Mouse (Mus musculus) intestine, embryonic 15.5 days (tissue): Measurements from ENCODE around the gene Rabggtb. TPM values are rescaled to one million over a fixed set of nuclear protein-coding genes. Genes with fewer than 3 reads are reported as not detected.

ENCODE experiments used
- ATAC-seq: fragments of 200-750 bp; cut with Nextera tagmentation; 2 replicates; pipeline ENCODE4 v1.8.0; 2017; ENCODE audit warnings: moderate TSS enrichment, moderate library complexity
- H3K27ac ChIP-seq: fragments of 300-500 bp; sonication (generic); 2 replicates; pipeline ENCODE4 v1.5.1; 2015; ENCODE audit warnings: mild to moderate bottlenecking, inconsistent platforms
- H3K27me3 ChIP-seq: fragments of 300-500 bp; sonication (generic); replicated peaks from 2 replicates; pipeline ENCODE4 v1.6.1; 2015; ENCODE audit warnings: inconsistent platforms
- H3K36me3 ChIP-seq: fragments of 300-500 bp; sonication (generic); 2 replicates; pipeline ENCODE4 v1.6.1; 2015; ENCODE audit warnings: inconsistent platforms
- H3K4me1 ChIP-seq: fragments of 300-500 bp; sonication (generic); replicated peaks from 2 replicates; pipeline ENCODE4 v1.6.1; 2015; ENCODE audit warnings: inconsistent platforms
- H3K4me2 ChIP-seq: fragments of 300-500 bp; sonication (generic); replicated peaks from 2 replicates; pipeline ENCODE4 v1.6.1; 2015; ENCODE audit warnings: mild to moderate bottlenecking, inconsistent platforms
- H3K4me3 ChIP-seq: fragments of 300-500 bp; sonication (generic); replicated peaks from 2 replicates; pipeline ENCODE4 v1.5.1; 2015; ENCODE audit warnings: inconsistent platforms
- H3K9ac ChIP-seq: fragments of 300-500 bp; sonication (generic); 2 replicates; pipeline ENCODE4 v1.6.1; 2015; ENCODE audit warnings: inconsistent platforms
- H3K9me3 ChIP-seq: fragments of 300-500 bp; sonication (generic); 2 replicates; pipeline ENCODE4 v1.6.1; 2016; ENCODE audit warnings: inconsistent platforms
- WGBS: fragments of 180-500 bp; shearing (Covaris S2); methylation state at CpG from one replicate; pipeline ENCODE4 v1.1.7; 2015; 5-methylcytosine and 5-hydroxymethylcytosine counted together
- polyA plus RNA-seq: library from polyadenylated mRNA; unstranded; fragments of >200 nt; fragmentation: Nextera tagmentation; extraction: Ambion mirVana; gene quantifications from 2 replicates; pipeline ENCODE4 v1.2.1, GENCODE M21; 2015

The Rabggtb gene
- 55.8 and 58.0 TPM in 2 replicates for polyA plus RNA-seq

DNA sequence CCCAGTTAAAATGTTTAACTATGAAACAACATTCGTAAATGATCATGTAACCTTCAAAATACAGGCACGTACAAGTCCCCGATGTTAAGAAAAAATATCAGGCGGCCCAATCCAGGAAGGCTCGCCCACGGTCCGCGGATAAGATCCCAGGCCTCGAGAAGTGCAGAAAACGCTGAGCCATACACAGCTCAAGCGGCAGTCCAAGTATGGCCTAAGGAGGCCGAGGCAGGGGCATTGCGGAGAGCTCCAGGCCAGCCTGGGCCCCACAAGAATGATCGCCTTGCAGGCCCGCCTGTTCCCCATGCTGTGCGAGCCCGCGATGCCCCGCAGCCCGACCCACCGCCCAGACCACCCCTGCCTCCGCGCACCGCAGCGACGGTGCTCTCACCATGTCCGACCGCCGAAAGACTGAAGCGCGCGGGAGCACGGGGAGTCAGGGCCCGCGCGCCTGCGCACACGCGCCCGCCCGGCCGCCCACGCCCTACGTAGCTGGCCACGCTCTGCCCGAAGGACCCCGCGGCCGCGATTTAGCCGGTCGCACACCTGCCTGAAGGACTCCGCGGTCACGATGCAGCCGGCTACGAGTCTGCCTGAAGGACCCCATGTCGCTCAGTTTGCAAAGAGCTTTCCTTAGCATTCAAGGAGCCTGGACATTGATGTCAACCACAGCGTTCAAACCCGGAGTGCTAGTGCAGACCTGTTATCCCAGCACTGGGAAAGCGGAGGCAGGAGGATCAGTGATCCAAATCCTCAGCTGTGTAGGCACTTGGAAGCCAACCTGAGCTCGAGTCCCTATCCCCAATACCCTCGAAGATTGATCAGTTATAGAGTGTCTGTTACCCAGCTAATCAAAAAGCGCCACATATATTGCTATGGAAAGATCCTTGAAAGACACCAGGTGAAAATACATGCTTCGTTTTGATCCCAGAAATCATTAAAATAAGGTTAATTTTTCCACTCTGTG is at the start of gene Rabggtb:
Gene Rabggtb, minus strand, starts transcription at position 464 of the 964 bp plus-strand sequence.
- no peaks in the 10 kb centered on the region for H3K9me3 ChIP-seq
- peaks cover 24% of the 10 kb centered on the region for H3K36me3 ChIP-seq
- H3K4me3 ChIP-seq: peak within 1 kb of the TSS; percentile 95
- ATAC-seq: peak; percentile 94
- WGBS: under 1% methylated on average over 65 of the region's 65 CpGs
- H3K4me1 ChIP-seq: peaks cover 35% of the 10 kb centered on the region
- H3K4me2 ChIP-seq: peak within 1 kb of the TSS; percentile 75
- H3K27me3 ChIP-seq: no peaks in the 10 kb centered on the region
- peak within 1 kb of the TSS; percentile 98 for H3K9ac ChIP-seq
- peak within 1 kb of the TSS; percentile 91 for H3K27ac ChIP-seq

GRCm38 (mm10) chr3:153961632-153962389 is 49.0 kb upstream of the Rabggtb start:
- 71% methylated on average over 6 of the region's 6 CpGs for WGBS
- Histone ChIP-seq H3K4me1 (no peaks in the 10 kb centered on the region), H3K9ac (no peak overlapping the region), H3K36me3 (no peaks in the 10 kb centered on the region), H3K9me3 (no peaks in the 10 kb centered on the region), H3K27ac (no peak overlapping the region), H3K4me2 (no peak overlapping the region), H3K4me3 (no peak overlapping the region), H3K27me3 (no peaks in the 10 kb centered on the region)
- ATAC-seq: no peak

GRCm38 (mm10) chr3:153960884-153961283 is 48.1 kb upstream of the Rabggtb start:
- Histone ChIP-seq H3K9me3 (no peaks in the 10 kb centered on the region), H3K9ac (no peak overlapping the region), H3K27ac (no peak overlapping the region), H3K27me3 (no peaks in the 10 kb centered on the region), H3K36me3 (no peaks in the 10 kb centered on the region), H3K4me2 (no peak overlapping the region), H3K4me3 (no peak overlapping the region), H3K4me1 (no peaks in the 10 kb centered on the region)
- ATAC-seq: no peak; the same call in 1 of the 2 replicates
- WGBS: 82% methylated on average over 2 of the region's 2 CpGs

- Histone ChIP-seq H3K9ac (no peak overlapping the region), H3K36me3 (no peaks in the 10 kb centered on the region), H3K4me3 (no peak overlapping the region), H3K27ac (no peak overlapping the region), H3K4me1 (no peaks in the 10 kb centered on the region), H3K27me3 (no peaks in the 10 kb centered on the region), H3K9me3 (no peaks in the 10 kb centered on the region), H3K4me2 (no peak overlapping the region)
- 70% methylated on average over 9 of the region's 9 CpGs for WGBS
- peak; percentile 80 for ATAC-seq
These were observed 47.0 kb upstream of the Rabggtb start for GRCm38 (mm10) chr3:153959731-153960207.

DNA sequence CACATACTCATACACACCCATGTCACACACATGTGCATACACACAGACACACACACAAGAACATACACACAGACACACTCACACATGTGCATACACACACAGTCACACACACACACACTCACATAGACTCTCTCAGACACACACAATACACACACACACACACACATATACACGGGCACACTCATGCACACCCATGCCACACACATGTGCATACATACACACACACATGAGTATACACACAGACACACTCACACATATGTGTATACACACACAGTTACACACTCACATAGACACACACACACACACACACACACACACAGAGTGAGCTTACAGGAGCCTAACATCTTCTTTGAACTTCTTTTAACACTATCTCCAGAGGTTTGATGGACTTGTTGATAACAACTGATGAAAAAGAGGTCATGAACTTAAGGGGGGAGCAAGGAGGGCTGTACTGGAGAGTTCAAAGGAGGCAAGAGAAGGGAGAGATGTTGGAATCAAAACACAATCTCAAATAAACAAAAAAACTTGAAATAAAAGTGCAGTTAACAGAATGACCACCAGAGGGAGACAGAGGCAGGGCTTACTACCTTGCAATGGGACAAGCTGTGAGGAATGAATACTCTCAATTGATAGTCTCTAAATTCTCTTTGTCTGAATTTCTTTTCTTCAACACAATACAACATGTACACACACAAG is 46.4 kb upstream of the Rabggtb start:
- Histone ChIP-seq H3K9me3 (no peaks in the 10 kb centered on the region), H3K9ac (no peak overlapping the region), H3K4me1 (no peaks in the 10 kb centered on the region), H3K27ac (no peak overlapping the region), H3K4me2 (no peak overlapping the region), H3K36me3 (no peaks in the 10 kb centered on the region), H3K4me3 (no peak overlapping the region), H3K27me3 (no peaks in the 10 kb centered on the region)
- 81% methylated on average over 1 of the region's 1 CpGs for WGBS
- ATAC-seq: peak; percentile 59

GRCm38 (mm10) chr3:153957916-153958315 is 45.1 kb upstream of the Rabggtb start:
- Histone ChIP-seq H3K36me3 (no peaks in the 10 kb centered on the region), H3K4me3 (no peak overlapping the region), H3K4me1 (no peaks in the 10 kb centered on the region), H3K27ac (no peak overlapping the region), H3K9ac (no peak overlapping the region), H3K27me3 (no peaks in the 10 kb centered on the region), H3K4me2 (no peak overlapping the region), H3K9me3 (no peaks in the 10 kb centered on the region)
- no peak for ATAC-seq
- WGBS: 86% methylated on average over 5 of the region's 5 CpGs

DNA sequence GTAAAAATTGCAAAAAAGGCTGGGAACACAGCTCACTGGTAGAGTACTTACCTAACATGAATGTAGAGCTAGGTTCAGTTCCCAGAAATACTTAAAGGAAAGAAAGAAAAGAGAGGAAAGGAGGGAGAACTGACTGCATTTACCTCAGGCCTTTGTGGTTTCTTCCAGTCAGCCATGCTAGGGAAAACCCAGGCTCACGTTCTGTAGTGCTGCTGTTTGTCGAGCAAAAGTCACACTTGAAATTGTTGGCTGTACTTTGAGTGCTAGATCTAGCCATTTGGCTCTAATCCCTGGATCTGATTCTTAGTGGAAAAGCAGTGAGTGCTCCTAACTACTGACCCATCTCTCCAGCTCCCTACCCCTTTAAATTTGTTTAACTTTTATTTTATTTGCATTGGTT is 35.4 kb upstream of the Rabggtb start:
- H3K4me2 ChIP-seq: no peak overlapping the region
- ATAC-seq: no peak
- H3K4me3 ChIP-seq: no peak overlapping the region
- no peak overlapping the region for H3K27ac ChIP-seq
- H3K4me1 ChIP-seq: no peaks in the 10 kb centered on the region
- WGBS: 68% methylated on average over 2 of the region's 2 CpGs
- H3K9ac ChIP-seq: no peak overlapping the region
- H3K27me3 ChIP-seq: no peaks in the 10 kb centered on the region
- H3K36me3 ChIP-seq: no peaks in the 10 kb centered on the region
- no peaks in the 10 kb centered on the region for H3K9me3 ChIP-seq

GRCm38 (mm10) chr3:153947271-153947670 is 34.5 kb upstream of the Rabggtb start:
- no peak overlapping the region for H3K4me2 ChIP-seq
- no peaks in the 10 kb centered on the region for H3K36me3 ChIP-seq
- H3K9ac ChIP-seq: no peak overlapping the region
- no peak for ATAC-seq
- H3K27ac ChIP-seq: no peak overlapping the region
- no peaks in the 10 kb centered on the region for H3K9me3 ChIP-seq
- H3K27me3 ChIP-seq: no peaks in the 10 kb centered on the region
- H3K4me3 ChIP-seq: no peak overlapping the region
- H3K4me1 ChIP-seq: peaks cover 5% of the 10 kb centered on the region
- WGBS: 80% methylated on average over 4 of the region's 4 CpGs

DNA sequence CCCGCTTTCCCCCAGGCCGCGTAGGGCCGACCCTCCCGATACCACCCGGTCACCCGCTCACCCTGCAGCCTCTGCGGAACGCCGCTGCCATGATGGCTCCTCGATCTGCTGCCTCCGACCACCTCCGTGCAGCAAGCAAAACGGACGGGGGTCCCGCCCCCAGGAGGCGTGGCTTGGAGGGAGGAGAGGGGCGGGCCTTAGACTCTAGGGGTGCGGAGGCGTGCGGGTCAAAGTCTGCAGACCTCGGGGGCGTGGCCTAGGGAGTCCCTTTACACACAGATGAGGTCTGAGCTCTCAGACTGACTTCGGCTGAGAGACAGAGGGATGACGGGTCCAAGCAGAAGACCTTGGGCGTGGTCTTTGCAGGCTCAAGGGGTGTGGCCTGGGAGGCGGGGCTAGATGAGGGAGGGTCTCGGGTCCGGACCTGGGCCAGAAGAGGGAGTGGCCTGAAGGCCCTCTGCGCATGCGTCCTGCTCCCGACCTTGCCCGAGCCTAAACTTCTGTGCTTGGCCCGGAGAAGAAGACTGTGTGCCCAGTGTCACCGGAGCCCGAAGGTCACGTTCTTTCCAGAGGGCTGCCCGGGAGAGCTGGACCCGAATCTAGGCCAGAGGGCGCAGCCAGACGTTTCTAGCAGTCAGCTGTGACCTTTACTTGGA is 31.7 kb upstream of the Rabggtb start, which contains the start of gene Acadm:
Gene Acadm, minus strand, starts transcription at position 298 of the 656 bp plus-strand sequence.
- H3K4me3 ChIP-seq: peak within 1 kb of the TSS; percentile 83
- peak; percentile 98 for ATAC-seq
- H3K27ac ChIP-seq: peak within 1 kb of the TSS; percentile 86
- no peaks in the 10 kb centered on the region for H3K9me3 ChIP-seq
- peak within 1 kb of the TSS; percentile 82 for H3K9ac ChIP-seq
- no peaks in the 10 kb centered on the region for H3K27me3 ChIP-seq
- peaks cover 5% of the 10 kb centered on the region for H3K4me1 ChIP-seq
- H3K4me2 ChIP-seq: peak within 1 kb of the TSS; percentile 73
- under 1% methylated on average over 41 of the region's 41 CpGs for WGBS
- H3K36me3 ChIP-seq: no peaks in the 10 kb centered on the region

DNA sequence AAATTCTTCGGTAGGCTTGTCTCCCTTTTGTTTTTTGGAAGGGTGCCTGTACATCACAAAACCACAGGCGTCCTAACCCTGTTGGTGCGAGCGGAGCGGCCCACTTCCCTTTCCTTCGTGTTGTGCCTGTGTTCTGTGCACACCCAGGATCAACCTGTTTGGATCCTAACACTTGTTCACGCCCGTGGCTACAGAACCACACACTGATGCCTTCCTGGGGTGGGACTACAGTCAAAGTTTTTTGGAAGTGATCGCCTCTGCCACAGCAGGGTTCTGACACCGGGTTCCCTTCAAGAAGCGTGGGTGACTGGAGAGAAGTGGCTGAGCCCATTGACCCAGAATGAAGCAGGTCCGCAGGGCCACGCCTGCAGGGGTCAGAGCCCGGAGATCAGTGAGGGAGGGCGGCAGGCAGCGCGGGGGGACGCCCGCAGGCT is 31.1 kb upstream of the Rabggtb start:
- peak; percentile 82 for ATAC-seq
- H3K9ac ChIP-seq: peak overlapping the region; percentile 82
- peak overlapping the region; percentile 86 for H3K27ac ChIP-seq
- H3K4me2 ChIP-seq: peak overlapping the region; percentile 73
- H3K4me1 ChIP-seq: peaks cover 5% of the 10 kb centered on the region
- H3K36me3 ChIP-seq: no peaks in the 10 kb centered on the region
- peak overlapping the region; percentile 83 for H3K4me3 ChIP-seq
- H3K9me3 ChIP-seq: no peaks in the 10 kb centered on the region
- H3K27me3 ChIP-seq: no peaks in the 10 kb centered on the region
- 0% methylated on average over 19 of the region's 19 CpGs for WGBS

GRCm38 (mm10) chr3:153943003-153943640 is 30.3 kb upstream of the Rabggtb start:
- ATAC-seq: no peak
- Histone ChIP-seq H3K4me2 (peak overlapping the region; percentile 73), H3K36me3 (no peaks in the 10 kb centered on the region), H3K4me1 (peaks cover 5% of the 10 kb centered on the region), H3K4me3 (peak overlapping the region; percentile 83), H3K9ac (no peak overlapping the region), H3K9me3 (no peaks in the 10 kb centered on the region), H3K27me3 (no peaks in the 10 kb centered on the region), H3K27ac (peak overlapping the region; percentile 86; the same call in 1 of the 2 replicates)
- WGBS: 20% methylated on average over 12 of the region's 12 CpGs
